Mouse (Mus musculus) liver, adult 10 weeks (tissue): Measurements from ENCODE around the gene Olfr427. TPM values are rescaled to one million over a fixed set of nuclear protein-coding genes. Genes with fewer than 3 reads are reported as not detected.

Experiments
- polyA plus RNA-seq: library from polyadenylated mRNA; stranded (reverse); fragments of 350-450 nt; fragmentation: Illumina TruSeq; extraction: RNeasy Lipid Tissue Mini Kit (QIAGEN cat#74804); gene quantifications from one replicate; pipeline ENCODE4 v1.2.3, GENCODE M21; 2014; ENCODE audit warnings: low read depth, low replicate concordance

Gene Olfr427
- not detected for polyA plus RNA-seq

GRCm38 (mm10) chr1:174096591-174096990 is at the start of gene Olfr427:
TSS of gene Olfr427 (plus strand) at chr1:174096891.

DNA sequence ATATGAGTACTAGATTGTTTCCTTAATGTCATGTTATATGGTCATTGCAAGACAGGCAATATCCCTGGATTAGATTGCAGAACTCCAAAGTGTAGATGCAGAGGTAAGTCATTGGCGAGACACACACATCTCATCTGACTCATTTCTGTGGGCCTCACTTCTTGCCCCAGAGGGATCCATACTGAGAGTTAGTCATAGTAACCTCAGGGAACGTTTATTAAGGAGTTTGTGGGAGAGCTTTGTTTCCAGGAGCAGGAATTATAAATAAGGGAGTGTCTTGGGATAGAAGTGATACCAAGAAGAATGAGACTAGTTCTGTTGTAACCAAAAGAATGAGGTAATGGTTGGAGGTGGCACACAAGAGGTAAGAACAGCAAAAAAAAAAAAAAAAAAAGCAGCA is 47.8 kb upstream of the Olfr427 start, which contains the start of gene Olfr432:
Olfr432 (plus strand) TSS at position 313 of the 400 bp plus-strand sequence.

DNA sequence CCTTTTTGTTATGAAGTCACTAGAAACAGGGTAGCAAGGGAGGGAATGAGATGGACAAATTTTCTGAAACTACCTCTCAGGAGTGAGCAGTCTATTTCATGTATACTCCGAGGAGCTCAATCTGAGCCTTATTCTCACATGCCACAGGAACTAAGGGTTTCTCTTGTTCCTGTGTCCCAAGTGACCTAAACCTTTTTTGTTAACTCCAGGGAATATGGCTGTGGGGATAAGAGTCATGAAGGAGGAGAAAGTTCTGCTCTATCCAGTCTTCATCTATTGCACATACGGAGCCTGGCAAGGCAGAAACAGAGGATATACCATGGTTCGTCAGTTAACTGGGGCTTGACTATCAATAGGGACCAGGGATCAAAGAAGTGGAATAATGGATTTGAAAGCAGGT is 30.4 kb upstream of the Olfr427 start, which contains the start of gene Olfr430:
Olfr430 (plus strand) TSS at position 301 of the 400 bp plus-strand sequence.

GRCm38 (mm10) chr1:174084031-174084430 is 12.7 kb upstream of the Olfr427 start, which contains the start of gene Olfr429:
TSS of gene Olfr429 (plus strand) at chr1:174084331.

DNA sequence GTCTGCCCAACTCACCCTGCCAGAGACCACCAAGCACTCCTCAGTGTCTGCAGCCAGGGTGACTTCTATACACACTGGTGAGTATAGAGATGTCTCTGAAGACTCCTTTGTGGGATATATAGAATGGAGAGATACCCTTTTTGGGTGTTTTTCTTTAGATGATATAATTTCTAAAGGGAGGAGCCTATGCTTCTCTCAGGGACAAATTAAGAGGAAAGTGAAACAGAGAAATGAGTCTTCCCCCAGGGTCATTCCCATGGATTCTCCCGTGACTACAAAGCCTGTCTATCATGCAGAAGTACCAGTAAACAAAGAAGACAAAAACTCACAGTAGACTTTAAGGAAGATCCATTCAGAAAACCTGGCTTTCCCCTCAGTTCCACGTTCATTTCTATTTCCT is 24.4 kb downstream of the Olfr427 start, which contains the start of gene Olfr231:
Olfr231 (minus strand) TSS at position 101 of the 400 bp plus-strand sequence.

DNA sequence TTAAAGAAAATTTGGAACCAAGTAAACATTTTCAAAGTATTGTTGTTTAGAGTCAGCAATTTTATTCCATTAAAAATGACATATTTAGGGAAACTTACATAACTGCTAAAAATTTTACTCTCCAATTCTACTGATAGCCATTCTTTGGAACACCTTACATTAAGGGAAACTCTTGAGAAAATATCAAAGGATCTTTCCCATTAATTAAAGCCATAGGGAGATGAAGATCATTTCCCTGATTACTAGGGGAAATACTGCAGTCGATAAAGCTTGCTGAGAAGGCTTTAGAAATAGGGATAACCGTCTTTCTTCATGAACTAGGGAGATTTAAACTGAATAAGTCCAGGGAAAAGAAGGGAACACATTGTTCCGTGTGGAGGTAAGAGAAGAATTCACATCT is 34.5 kb downstream of the Olfr427 start, which contains the start of gene Olfr424:
Olfr424 (plus strand) TSS at position 301 of the 400 bp plus-strand sequence.

Other genes starting within 250 kb of the Olfr427 start
- 7.0 TPM for gene Ifi211, start 183.8 kb upstream of the Olfr427 start, polyA plus RNA-seq
- gene Mndal, start 154.4 kb upstream of the Olfr427 start, polyA plus RNA-seq = 41.8 TPM
- 30.4 TPM for gene Ifi203, start 154.2 kb upstream of the Olfr427 start, polyA plus RNA-seq
- gene Ifi202b, start 114.1 kb upstream of the Olfr427 start, polyA plus RNA-seq = not detected
- gene Ifi205, start 65.1 kb upstream of the Olfr427 start, polyA plus RNA-seq = 3.8 TPM
- not detected for gene Olfr433, start 56.2 kb upstream of the Olfr427 start, polyA plus RNA-seq
- gene Olfr432, start 47.7 kb upstream of the Olfr427 start, polyA plus RNA-seq = not detected
- not detected for gene Olfr430, start 30.3 kb upstream of the Olfr427 start, polyA plus RNA-seq
- gene Olfr429, start 12.6 kb upstream of the Olfr427 start, polyA plus RNA-seq = not detected
- gene Olfr231, start 24.3 kb downstream of the Olfr427 start, polyA plus RNA-seq = not detected
- not detected for gene Olfr424, start 34.6 kb downstream of the Olfr427 start, polyA plus RNA-seq
- gene Olfr420, start 58.7 kb downstream of the Olfr427 start, polyA plus RNA-seq = not detected
- gene Spta1, start 75.9 kb downstream of the Olfr427 start, polyA plus RNA-seq = not detected
- not detected for gene Olfr419, start 155.2 kb downstream of the Olfr427 start, polyA plus RNA-seq
- not detected for gene Mptx1, start 233.6 kb downstream of the Olfr427 start, polyA plus RNA-seq